Mouse (Mus musculus): Measurements from ENCODE around the gene Mzf1. TPM values are rescaled to one million over a fixed set of nuclear protein-coding genes. Genes with fewer than 3 reads are reported as not detected.

Gene Mzf1
- polyA plus RNA-seq, 3 experiments from 2014 or later, result 0.18 to 0.35 (median 0.20) TPM

- ATAC-seq, result no peak
Measured at GRCm38 (mm10) chr7:13001584-13001983, 53.0 kb downstream of the Mzf1 start.

- no peak for ATAC-seq
Measured at GRCm38 (mm10) chr7:12998851-12999250, 55.7 kb downstream of the Mzf1 start, which contains the start of gene Trim28. Gene Trim28, plus strand, starts transcription at chr7:12999114.

GRCm38 (mm10) chr7:12998053-12998452, 56.5 kb downstream of the Mzf1 start, which contains the start of gene Slc27a5:
Gene Slc27a5, minus strand, starts transcription at chr7:12998192.
- no peak for ATAC-seq

- ATAC-seq, result no peak
Measured at GRCm38 (mm10) chr7:12997230-12997629, 57.3 kb downstream of the Mzf1 start.

- ATAC-seq, result no peak
Measured at GRCm38 (mm10) chr7:12995862-12996261, 58.7 kb downstream of the Mzf1 start.

- no peak for ATAC-seq
Measured at GRCm38 (mm10) chr7:12993148-12993547, 61.4 kb downstream of the Mzf1 start.

Other genes starting within 250 kb of the Mzf1 start
- 10 to 100 TPM; 13.5 to 25.4 (median 19.3) TPM for gene Zfp329, start 235.9 kb downstream of the Mzf1 start, polyA plus RNA-seq (2017; shearing (Covaris generic))
- gene Zfp110, start 220.0 kb downstream of the Mzf1 start, polyA plus RNA-seq (2017; shearing (Covaris generic)), result 10 to 100 TPM; 62.9 to 99.3 (median 85.2) TPM
- gene Zfp128, start 173.6 kb downstream of the Mzf1 start, polyA plus RNA-seq (2017; shearing (Covaris generic)), result 1 to 10 TPM; 1.1 to 1.6 (median 1.6) TPM
- 10 to 100 TPM; 10.5 to 11.0 (median 10.6) TPM for gene Zscan22, start 156.9 kb downstream of the Mzf1 start, polyA plus RNA-seq (2017; shearing (Covaris generic))
- 1,000 to 10,000 TPM; 1,828 to 3,143 (median 2,832) TPM for gene Rps5, start 132.5 kb downstream of the Mzf1 start, polyA plus RNA-seq (2017; shearing (Covaris generic))
- under 1 TPM in 2 of 3 experiments, not detected in 1; 0.11 to 0.28 TPM for gene Rnf225, start 127.3 kb downstream of the Mzf1 start, polyA plus RNA-seq (2017; shearing (Covaris generic))
- gene Zfp324, start 88.9 kb downstream of the Mzf1 start, polyA plus RNA-seq (2017; shearing (Covaris generic)), result 1 to 10 TPM; 1.8 to 3.6 (median 2.6) TPM
- gene Zfp446, start 76.9 kb downstream of the Mzf1 start, polyA plus RNA-seq (2017; shearing (Covaris generic)), result 1 to 10 TPM; 2.7 to 5.9 (median 4.1) TPM
- gene Slc27a5, start 56.6 kb downstream of the Mzf1 start, polyA plus RNA-seq (2017; shearing (Covaris generic)), result 1 to 10 TPM in 1 of 3 experiments, under 1 TPM in 2; 0.41 to 1.2 (median 0.64) TPM
- gene Trim28, start 55.6 kb downstream of the Mzf1 start, polyA plus RNA-seq (2017; shearing (Covaris generic)), result 10 to 100 TPM; 42.1 to 76.8 (median 57.0) TPM
- 1 to 10 TPM; 5.4 to 8.0 (median 6.5) TPM for gene Zbtb45, start 44.7 kb downstream of the Mzf1 start, polyA plus RNA-seq (2017; shearing (Covaris generic))
- gene Chmp2a, start 20.0 kb downstream of the Mzf1 start, polyA plus RNA-seq (2017; shearing (Covaris generic)), result 100 to 1,000 TPM; 296 to 343 (median 309) TPM
- gene Ube2m, start 16.5 kb downstream of the Mzf1 start, polyA plus RNA-seq (2017; shearing (Covaris generic)), result 10 to 100 TPM; 14.9 to 21.8 (median 16.4) TPM
- gene Vmn1r85, start 40.4 kb upstream of the Mzf1 start, polyA plus RNA-seq (2017; shearing (Covaris generic)), result not detected
- gene Vmn1r86, start 65.2 kb upstream of the Mzf1 start, polyA plus RNA-seq (2017; shearing (Covaris generic)), result under 1 TPM in 1 of 3 experiments, not detected in 2; 0.05 TPM
- gene Vmn1r87, start 85.4 kb upstream of the Mzf1 start, polyA plus RNA-seq (2017; shearing (Covaris generic)), result under 1 TPM in 1 of 3 experiments, not detected in 2; 0.15 TPM
- under 1 TPM; 0.04 to 0.07 (median 0.05) TPM for gene Vmn1r88, start 104.8 kb upstream of the Mzf1 start, polyA plus RNA-seq (2017; shearing (Covaris generic))
- gene Vmn1r89, start 158.3 kb upstream of the Mzf1 start, polyA plus RNA-seq (2017; shearing (Covaris generic)), result not detected
- 10 to 100 TPM; 24.1 to 85.4 (median 33.4) TPM for gene Lig1, start 222.5 kb upstream of the Mzf1 start, polyA plus RNA-seq (2017; shearing (Covaris generic))
- gene Zswim9, start 224.0 kb upstream of the Mzf1 start, polyA plus RNA-seq (2017; shearing (Covaris generic)), result 1 to 10 TPM; 1.7 to 2.5 (median 2.2) TPM

Data from inflammation-experienced regulatory T-cells, adult 6 months (primary cell).